Mouse (Mus musculus) intestine, embryonic 14.5 days (tissue): ENCODE results near the gene Klf13. TPM values are rescaled to one million over a fixed set of nuclear protein-coding genes. Genes with fewer than 3 reads are reported as not detected.

Experiments used
- ATAC-seq: fragments of 200-750 bp; cut with Nextera tagmentation; replicated peaks from 2 replicates; pipeline ENCODE4 v1.8.0; 2017; ENCODE audit warnings: low read depth, moderate number of reproducible peaks, moderate TSS enrichment, moderate library complexity; ENCODE audit not compliant: low FRiP score, low TSS enrichment
- DNase-seq: peaks from one replicate; pipeline ENCODE4 v3.0.0-alpha.2; 2018; ENCODE audit warnings: low spot score
- H3K27ac ChIP-seq: fragments of 300-500 bp; sonication (generic); 2 replicates; pipeline ENCODE4 v1.5.1; 2014; ENCODE audit warnings: low read depth, mild to moderate bottlenecking, control low read depth
- H3K27me3 ChIP-seq: fragments of 300-500 bp; sonication (generic); replicated peaks from 2 replicates; pipeline ENCODE4 v1.6.1; 2014; ENCODE audit warnings: low read length, control low read depth; ENCODE audit not compliant: control insufficient read depth, insufficient read depth
- H3K36me3 ChIP-seq: fragments of 300-500 bp; sonication (generic); 2 replicates; pipeline ENCODE4 v1.6.1; 2014; ENCODE audit warnings: low read length, control low read depth; ENCODE audit not compliant: control insufficient read depth, insufficient read depth
- H3K4me1 ChIP-seq: fragments of 300-500 bp; sonication (generic); replicated peaks from 2 replicates; pipeline ENCODE4 v1.6.1; 2014; ENCODE audit warnings: low read length, control low read depth, mixed read lengths; ENCODE audit not compliant: control insufficient read depth, insufficient read depth
- H3K4me2 ChIP-seq: fragments of 300-500 bp; sonication (generic); 2 replicates; pipeline ENCODE4 v1.6.1; 2014; ENCODE audit warnings: low read length
- H3K4me3 ChIP-seq: fragments of 300-500 bp; sonication (generic); 2 replicates; pipeline ENCODE4 v1.5.1; 2014; ENCODE audit warnings: low read depth, low read length, control low read depth, mixed read lengths
- H3K9ac ChIP-seq: fragments of 300-500 bp; sonication (generic); 2 replicates; pipeline ENCODE4 v1.6.1; 2014; ENCODE audit warnings: mild to moderate bottlenecking, low read length
- H3K9me3 ChIP-seq: fragments of 300-500 bp; sonication (generic); 2 replicates; pipeline ENCODE4 v1.6.1; 2016; ENCODE audit warnings: low read length, control low read depth; ENCODE audit not compliant: control insufficient read depth
- WGBS: fragments of 180-500 bp; shearing (Covaris S2); extraction: QIAGEN DNeasy Blood & Tissue Kit; methylation state at CpG from one replicate; pipeline ENCODE4 v1.1.7; 2014; 5-methylcytosine and 5-hydroxymethylcytosine counted together
- polyA plus RNA-seq: library from polyadenylated mRNA; unstranded; fragments of >200 nt; fragmentation: Nextera tagmentation; extraction: Ambion mirVana; gene quantifications from 2 replicates; pipeline ENCODE4 v1.2.1, GENCODE M21; 2014

The Klf13 gene
- polyA plus RNA-seq, 1 experiment from 2014 or later = 32.1 TPM

GRCm38 (mm10) chr7:63908496-63909285, 30.0 kb downstream of the Klf13 start:
- Histone ChIP-seq H3K36me3 (no peaks in the 10 kb centered on the region), H3K4me3 (no peak overlapping the region), H3K9ac (no peak overlapping the region), H3K27me3 (no peaks in the 10 kb centered on the region), H3K4me1 (peaks cover 39% of the 10 kb centered on the region), H3K9me3 (no peaks in the 10 kb centered on the region), H3K4me2 (peak overlapping the region; percentile 23), H3K27ac (no peak overlapping the region)
- 32% methylated on average over 9 of the region's 11 CpGs for WGBS
- ATAC-seq (no peak), DNase-seq (no peak)

- peaks cover 34% of the 10 kb centered on the region for H3K4me1 ChIP-seq
- no peak overlapping the region for H3K4me3 ChIP-seq
- no peaks in the 10 kb centered on the region for H3K9me3 ChIP-seq
- no peak overlapping the region for H3K27ac ChIP-seq
- no peak overlapping the region for H3K4me2 ChIP-seq
- H3K9ac ChIP-seq = no peak overlapping the region
- H3K27me3 ChIP-seq = no peaks in the 10 kb centered on the region
- ATAC-seq (no peak), DNase-seq (no peak)
- WGBS = 81% methylated on average over 5 of the region's 5 CpGs
- no peaks in the 10 kb centered on the region for H3K36me3 ChIP-seq
These were observed 30.8 kb downstream of the Klf13 start for GRCm38 (mm10) chr7:63907778-63908495.

- no peak overlapping the region for H3K4me3 ChIP-seq
- H3K27ac ChIP-seq = no peak overlapping the region
- no peaks in the 10 kb centered on the region for H3K27me3 ChIP-seq
- no peaks in the 10 kb centered on the region for H3K9me3 ChIP-seq
- DNase-seq (no peak), ATAC-seq (no peak)
- H3K9ac ChIP-seq = no peak overlapping the region
- H3K4me1 ChIP-seq = peaks cover 15% of the 10 kb centered on the region
- H3K4me2 ChIP-seq = no peak overlapping the region
- 63% methylated on average over 5 of the region's 5 CpGs for WGBS
- no peaks in the 10 kb centered on the region for H3K36me3 ChIP-seq
These were observed 33.1 kb downstream of the Klf13 start for GRCm38 (mm10) chr7:63905642-63906041.

GRCm38 (mm10) chr7:63905190-63905589, 33.5 kb downstream of the Klf13 start:
- Histone ChIP-seq H3K4me1 (peaks cover 13% of the 10 kb centered on the region), H3K27me3 (no peaks in the 10 kb centered on the region), H3K4me3 (no peak overlapping the region), H3K27ac (no peak overlapping the region), H3K36me3 (no peaks in the 10 kb centered on the region), H3K9me3 (no peaks in the 10 kb centered on the region), H3K9ac (no peak overlapping the region), H3K4me2 (no peak overlapping the region)
- WGBS = 88% methylated on average over 2 of the region's 2 CpGs
- ATAC-seq = no peak
- no peak for DNase-seq

GRCm38 (mm10) chr7:63903635-63904380, 34.9 kb downstream of the Klf13 start:
- Histone ChIP-seq H3K27me3 (no peaks in the 10 kb centered on the region), H3K4me3 (no peak overlapping the region), H3K9me3 (no peaks in the 10 kb centered on the region), H3K36me3 (no peaks in the 10 kb centered on the region), H3K27ac (no peak overlapping the region), H3K4me1 (peaks cover 11% of the 10 kb centered on the region), H3K4me2 (no peak overlapping the region), H3K9ac (no peak overlapping the region)
- WGBS = 68% methylated on average over 9 of the region's 9 CpGs
- DNase-seq = no peak
- ATAC-seq = no peak

GRCm38 (mm10) chr7:63902604-63903210, 36.0 kb downstream of the Klf13 start:
- Histone ChIP-seq H3K4me2 (no peak overlapping the region), H3K4me1 (0 out of 2 replicates have a peak, but pooled peaks cover 3% of the 10 kb centered on the region), H3K27me3 (no peaks in the 10 kb centered on the region), H3K9ac (no peak overlapping the region), H3K9me3 (no peaks in the 10 kb centered on the region), H3K4me3 (no peak overlapping the region), H3K27ac (no peak overlapping the region), H3K36me3 (no peaks in the 10 kb centered on the region)
- DNase-seq = no peak
- WGBS = 54% methylated on average over 3 of the region's 3 CpGs
- no peak for ATAC-seq

GRCm38 (mm10) chr7:63901942-63902341, 36.8 kb downstream of the Klf13 start:
- 61% methylated on average over 3 of the region's 3 CpGs for WGBS
- H3K9me3 ChIP-seq = no peaks in the 10 kb centered on the region
- H3K27ac ChIP-seq = no peak overlapping the region
- ATAC-seq (no peak), DNase-seq (no peak)
- H3K9ac ChIP-seq = no peak overlapping the region
- no peaks in the 10 kb centered on the region for H3K27me3 ChIP-seq
- no peak overlapping the region for H3K4me3 ChIP-seq
- H3K4me1 ChIP-seq = peaks cover 9% of the 10 kb centered on the region; the same call in 1 of the 2 replicates
- no peak overlapping the region for H3K4me2 ChIP-seq
- no peaks in the 10 kb centered on the region for H3K36me3 ChIP-seq

- DNase-seq (no peak), ATAC-seq (no peak)
- Histone ChIP-seq H3K9ac (no peak overlapping the region), H3K4me3 (no peak overlapping the region), H3K27ac (no peak overlapping the region), H3K4me1 (peaks cover 9% of the 10 kb centered on the region; the same call in 1 of the 2 replicates), H3K27me3 (no peaks in the 10 kb centered on the region), H3K4me2 (no peak overlapping the region), H3K36me3 (no peaks in the 10 kb centered on the region), H3K9me3 (no peaks in the 10 kb centered on the region)
- 68% methylated on average over 11 of the region's 11 CpGs for WGBS
These were observed 37.4 kb downstream of the Klf13 start for GRCm38 (mm10) chr7:63901346-63901745.
